Mouse (Mus musculus) liver, adult 2 months (tissue): Measurements from ENCODE around the gene Ccdc114.

ENCODE experiments used
- CTCF ChIP-seq: fragments of 200-500 bp; IDR thresholded peaks from 2 replicates; pipeline ENCODE4 v1.5.1; 2011; ENCODE audit warnings: low read depth, low read length, control low read depth
- POLR2A ChIP-seq: fragments of 200-500 bp; IDR thresholded peaks from 2 replicates; pipeline ENCODE4 v1.6.1; 2011; ENCODE audit warnings: low read length, control low read depth; ENCODE audit not compliant: insufficient read depth; ENCODE audit errors: extremely low read depth

- TF ChIP-seq CTCF, result no peak
- TF ChIP-seq POLR2A, result no peak
Measured at GRCm38 (mm10) chr7:45988344-45988743, 64.5 kb downstream of the Ccdc114 start.
